Mouse (Mus musculus): ENCODE results near the gene Zkscan17.

Gene Zkscan17

GRCm38 (mm10) chr11:59517441-59517840 is 9.1 kb downstream of the Zkscan17 start:
- DNase-seq, result no peak

- DNase-seq, result no peak
Observed at GRCm38 (mm10) chr11:59514789-59515188, 11.8 kb downstream of the Zkscan17 start.

GRCm38 (mm10) chr11:59514381-59514780 is 12.2 kb downstream of the Zkscan17 start:
- no peak for DNase-seq

- no peak for DNase-seq
Observed at GRCm38 (mm10) chr11:59513556-59513955, 13.0 kb downstream of the Zkscan17 start.

- DNase-seq, result no peak
Observed at GRCm38 (mm10) chr11:59512733-59513132, 13.8 kb downstream of the Zkscan17 start.

- no peak for DNase-seq
Observed at GRCm38 (mm10) chr11:59511558-59511957, 15.0 kb downstream of the Zkscan17 start.

GRCm38 (mm10) chr11:59506713-59507074 is 19.9 kb downstream of the Zkscan17 start:
- DNase-seq, result no peak

- peak; percentile 85 for DNase-seq
Observed at GRCm38 (mm10) chr11:59505839-59506712, 20.5 kb downstream of the Zkscan17 start.

GRCm38 (mm10) chr11:59505351-59505838 is 21.2 kb downstream of the Zkscan17 start:
- DNase-seq, result peak; percentile 77

GRCm38 (mm10) chr11:59501978-59502700 is 24.4 kb downstream of the Zkscan17 start:
- DNase-seq, result no peak

- DNase-seq, result no peak
Observed at GRCm38 (mm10) chr11:59497747-59498146, 28.8 kb downstream of the Zkscan17 start.

- DNase-seq, result no peak
Observed at GRCm38 (mm10) chr11:59496672-59497310, 29.8 kb downstream of the Zkscan17 start.

- no peak for DNase-seq
Observed at GRCm38 (mm10) chr11:59486222-59486621, 40.3 kb downstream of the Zkscan17 start.

- DNase-seq, result no peak
Observed at GRCm38 (mm10) chr11:59485641-59486040, 40.9 kb downstream of the Zkscan17 start.

GRCm38 (mm10) chr11:59483212-59483611 is 43.3 kb downstream of the Zkscan17 start:
- no peak for DNase-seq

- DNase-seq, result no peak
Observed at GRCm38 (mm10) chr11:59477240-59477639, 49.3 kb downstream of the Zkscan17 start.

GRCm38 (mm10) chr11:59472326-59472677 is 54.2 kb downstream of the Zkscan17 start, which contains the start of gene Zfp867:
Zfp867 (minus strand) TSS chr11:59472474.
- DNase-seq, result peak; percentile 85

- DNase-seq, result peak; percentile 26
Observed at GRCm38 (mm10) chr11:59471413-59472325, 54.9 kb downstream of the Zkscan17 start.

- no peak for DNase-seq
Observed at GRCm38 (mm10) chr11:59460459-59460858, 66.1 kb downstream of the Zkscan17 start.

- no peak for DNase-seq
Observed at GRCm38 (mm10) chr11:59458973-59459372, 67.6 kb downstream of the Zkscan17 start.

GRCm38 (mm10) chr11:59456891-59457290 is 69.7 kb downstream of the Zkscan17 start:
- no peak for DNase-seq

- no peak for DNase-seq
Observed at GRCm38 (mm10) chr11:59456346-59456745, 70.2 kb downstream of the Zkscan17 start.

All from cerebellum, adult 11-12 months (tissue).